Mouse (Mus musculus): ENCODE data around the gene Eda. TPM values are rescaled to one million over a fixed set of nuclear protein-coding genes. Genes with fewer than 3 reads are reported as not detected.

Gene Eda
- not detected for total RNA-seq (2023)

DNA sequence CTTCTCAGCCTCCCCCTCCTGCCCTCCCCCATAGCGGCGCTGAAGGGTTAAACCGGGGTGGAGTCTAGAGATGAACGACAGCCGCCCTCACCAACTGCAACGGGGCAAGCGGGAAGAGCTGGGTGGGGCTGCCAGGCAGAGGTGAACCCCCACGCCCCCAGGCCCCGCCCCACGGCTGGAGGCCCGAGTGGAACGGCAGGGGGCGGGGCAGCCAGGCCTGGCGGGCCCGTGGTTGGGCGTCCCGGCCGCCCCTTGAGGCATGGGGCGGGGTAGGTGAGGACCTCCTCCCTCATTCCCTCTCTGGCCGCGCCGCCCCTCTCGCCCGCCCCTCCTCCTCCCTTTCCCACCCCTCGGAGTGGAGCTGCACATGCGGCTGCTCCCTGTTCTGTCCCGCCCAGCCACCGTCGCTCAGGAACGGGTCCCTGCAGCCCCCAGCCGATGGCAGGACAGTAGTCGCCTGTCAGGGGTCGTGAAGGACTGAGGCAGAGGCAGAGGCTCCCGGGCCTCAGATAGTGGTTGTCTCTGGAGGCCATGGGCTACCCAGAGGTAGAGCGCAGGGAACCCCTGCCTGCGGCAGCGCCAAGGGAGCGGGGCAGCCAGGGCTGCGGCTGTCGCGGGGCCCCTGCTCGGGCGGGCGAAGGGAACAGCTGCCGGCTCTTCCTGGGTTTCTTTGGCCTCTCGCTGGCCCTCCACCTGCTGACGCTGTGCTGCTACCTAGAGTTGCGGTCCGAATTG is at the start of gene Eda:
Gene Eda (plus strand): TSS at position 357 of the 735 bp plus-strand sequence.

DNA sequence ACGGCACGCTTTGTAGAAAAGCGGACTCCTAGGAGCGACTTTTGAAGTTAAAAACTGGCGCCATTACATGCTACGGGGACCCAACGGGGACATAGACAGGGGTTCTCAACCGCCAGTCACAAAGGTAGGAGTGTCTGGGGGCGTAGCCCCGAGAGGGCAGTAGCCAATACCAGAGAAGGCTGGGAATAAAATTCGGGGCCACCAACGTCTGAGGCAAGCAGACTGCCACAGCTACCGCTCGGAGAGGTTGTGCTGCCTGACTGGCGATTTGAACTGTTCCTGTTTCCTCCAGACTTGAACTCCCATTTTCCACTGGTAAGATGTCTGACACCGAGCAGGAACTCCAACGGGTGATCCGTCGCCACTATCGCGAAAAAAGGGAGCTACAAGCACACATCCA is 453.3 kb downstream of the Eda start, which contains the start of gene Otud6a:
Gene Otud6a (plus strand): TSS at position 321 of the 400 bp plus-strand sequence.

GRCm38 (mm10) chrX:100442617-100443016 is 467.2 kb downstream of the Eda start, which contains the start of gene Awat2:
Gene Awat2 (minus strand): TSS chrX:100442717.

Other genes starting within 250 kb of the Eda start
- gene Tmem28, start 154.6 kb upstream of the Eda start, total RNA-seq (2023) = not detected